15 mouse cellular contexts compared by ENCODE assay signal in the genomic region with DNA sequence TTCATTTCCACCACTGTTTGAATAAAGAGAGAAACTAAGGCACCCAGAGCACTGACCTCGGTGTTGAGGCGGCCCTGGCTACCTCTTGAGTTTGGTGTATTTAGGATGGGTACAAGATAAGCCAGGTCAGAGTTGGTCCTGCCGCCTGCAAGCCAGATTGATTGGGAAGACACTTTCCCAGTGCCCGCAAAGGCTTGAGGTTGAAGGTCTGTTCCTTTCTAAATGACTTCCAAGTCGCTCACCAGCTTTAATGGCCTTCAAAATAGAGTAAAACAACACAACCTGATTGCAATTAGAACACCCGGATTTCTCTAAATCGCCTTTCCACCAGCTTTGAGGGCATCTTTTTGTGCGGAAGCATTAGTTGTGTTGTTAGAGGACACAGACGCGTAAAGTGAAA. TPM values are rescaled to one million over a fixed set of nuclear protein-coding genes. Genes with fewer than 3 reads are reported as not detected.
DNase-seq lines count a peak whose midpoint lies in the region; ATAC-seq and TF ChIP-seq lines count a peak whose summit lies in the region.
"Had no signal": no experiment of that assay in that cellular context is flagged by ENCODE, and none has a peak within 500 bp of the region (broad histone marks: within the 10 kb centered on the region; RNA-seq: fewer than 3 reads in every experiment).

No protein-coding gene starts in this region.

- H3K9ac ChIP-seq in liver, adult 2 months (ENCODE audit: low read depth, low read length), result no peak overlapping the region
- H3K9ac ChIP-seq in embryonic facial prominence, embryonic 11.5 days (replicated peaks; ENCODE audit: low read length), result no peak overlapping the region
- peak overlapping the region; percentile 100 for H3K9ac ChIP-seq in heart, embryonic 14.5 days (ENCODE audit: low read length)
- no peak overlapping the region for H3K9ac ChIP-seq in stomach, embryonic 15.5 days
- H3K9ac ChIP-seq: liver, embryonic 15.5 days had no signal

- WGBS in liver, adult 2 months, result 10% methylated on average over 10 of the region's 10 CpGs
- WGBS in embryonic facial prominence, embryonic 11.5 days, result 5% methylated on average over 10 of the region's 10 CpGs
- WGBS in heart, embryonic 14.5 days, result 22% methylated on average over 10 of the region's 10 CpGs
- 42% methylated on average over 10 of the region's 10 CpGs for WGBS in stomach, embryonic 15.5 days

- no peaks in the 10 kb centered on the region for H3K79me2 ChIP-seq in liver, adult 2 months (ENCODE audit: control insufficient read depth, insufficient read depth, low read length)

- no peak overlapping the region for H3K4me3 ChIP-seq in liver, adult 2 months (ENCODE audit: insufficient read depth, low read depth, low read length)
- H3K4me3 ChIP-seq in embryonic facial prominence, embryonic 11.5 days (ENCODE audit: low read depth, low read length), result no peak overlapping the region
- H3K4me3 ChIP-seq in heart, embryonic 14.5 days (ENCODE audit: control insufficient read depth in 1 of 2, insufficient read depth in 1 of 2, low read depth in 1 of 2, low read length in 2 of 2), result peak overlapping the region; percentile 31 to 54; a peak in 3 of 4 replicates
- H3K4me3 ChIP-seq in stomach, embryonic 15.5 days (replicated peaks), result no peak overlapping the region
- H3K4me3 ChIP-seq: left cerebral cortex, adult 2 months; liver, embryonic 15.5 days had no signal

- no peak overlapping the region for H3K4me2 ChIP-seq in embryonic facial prominence, embryonic 11.5 days (ENCODE audit: low read depth, low read length)
- H3K4me2 ChIP-seq in heart, embryonic 14.5 days (ENCODE audit: low read length), result peak overlapping the region; percentile 80
- H3K4me2 ChIP-seq in stomach, embryonic 15.5 days, result 0 out of 2 replicates have a peak overlapping the region, but pooled peaks have one; percentile 3
- H3K4me2 ChIP-seq: liver, embryonic 15.5 days had no signal

- H3K27me3 ChIP-seq in liver, adult 2 months (ENCODE audit: control insufficient read depth, insufficient read depth, low read length), result peaks cover 16% of the 10 kb centered on the region; the same call in 1 of the 2 replicates
- H3K27me3 ChIP-seq in embryonic facial prominence, embryonic 11.5 days (ENCODE audit: control insufficient read depth, insufficient read depth, low read length), result peaks cover 47% of the 10 kb centered on the region
- H3K27me3 ChIP-seq in heart, embryonic 14.5 days (ENCODE audit: control insufficient read depth, insufficient read depth, low read length), result no peaks in the 10 kb centered on the region
- H3K27me3 ChIP-seq in stomach, embryonic 15.5 days (replicated peaks), result peaks cover 25% of the 10 kb centered on the region
- H3K27me3 ChIP-seq: CH12.LX had no signal

- H3K4me1 ChIP-seq in liver, adult 2 months (ENCODE audit: control insufficient read depth, insufficient read depth, low read length), result no peaks in the 10 kb centered on the region
- peaks cover 3% of the 10 kb centered on the region; the same call in 1 of the 2 replicates for H3K4me1 ChIP-seq in embryonic facial prominence, embryonic 11.5 days (ENCODE audit: control insufficient read depth, insufficient read depth, low read length)
- H3K4me1 ChIP-seq in heart, embryonic 14.5 days (ENCODE audit: control insufficient read depth in 2 of 2, insufficient read depth in 2 of 2, low read length in 2 of 2), result peaks cover 9 to 32% of the 10 kb centered on the region in 2 experiments
- no peaks in the 10 kb centered on the region for H3K4me1 ChIP-seq in stomach, embryonic 15.5 days
- H3K4me1 ChIP-seq: liver, embryonic 15.5 days had no signal

- no peak for DNase-seq in liver, adult 2 months (ENCODE audit: extremely low read depth, low read depth, low spot score)
- DNase-seq in liver, result no peak
- peak; percentile 5 for DNase-seq in embryonic facial prominence, embryonic 11.5 days (ENCODE audit: low spot score)
- DNase-seq in gastrocnemius, postnatal 10 days, result no peak
- DNase-seq in layer of hippocampus, postnatal 14 days (ENCODE audit: low spot score in 2 of 2), result no peak
- DNase-seq: adrenal gland, adult 2 months; cerebellum, postnatal 14 days; lung, postnatal 4 days; thymus, postnatal 4 days had no signal

- no peaks in the 10 kb centered on the region for H3K36me3 ChIP-seq in liver, adult 2 months (ENCODE audit: control insufficient read depth, insufficient read depth, low read length)
- no peaks in the 10 kb centered on the region for H3K36me3 ChIP-seq in embryonic facial prominence, embryonic 11.5 days (replicated peaks; ENCODE audit: control insufficient read depth, insufficient read depth, low read depth, low read length)
- peaks cover 17% of the 10 kb centered on the region; the same call in 1 of the 2 replicates for H3K36me3 ChIP-seq in heart, embryonic 14.5 days (ENCODE audit: control insufficient read depth, insufficient read depth, low read length)
- H3K36me3 ChIP-seq in stomach, embryonic 15.5 days, result no peaks in the 10 kb centered on the region
- H3K36me3 ChIP-seq: liver, embryonic 15.5 days had no signal

- H3K9me3 ChIP-seq in embryonic facial prominence, embryonic 11.5 days (replicated peaks; ENCODE audit: control insufficient read depth, low read length), result no peaks in the 10 kb centered on the region
- H3K9me3 ChIP-seq in heart, embryonic 14.5 days (ENCODE audit: control insufficient read depth, low read length), result no peaks in the 10 kb centered on the region
- H3K9me3 ChIP-seq in stomach, embryonic 15.5 days, result no peaks in the 10 kb centered on the region
- H3K9me3 ChIP-seq: liver, embryonic 15.5 days had no signal

- H3K27ac ChIP-seq in liver, adult 2 months (replicated peaks; ENCODE audit: insufficient read depth, low read depth, low read length), result peak overlapping the region; percentile 10
- H3K27ac ChIP-seq in embryonic facial prominence, embryonic 11.5 days (replicated peaks; ENCODE audit: low read depth, low read length), result peak overlapping the region; percentile 41; the same call in 1 of the 2 replicates
- H3K27ac ChIP-seq in heart, embryonic 14.5 days (replicated peaks in 1 of 2; ENCODE audit: control insufficient read depth in 1 of 2, insufficient read depth in 1 of 2, low read depth in 2 of 2, low read length in 2 of 2), result peak overlapping the region; percentile 88 to 91
- no peak overlapping the region for H3K27ac ChIP-seq in stomach, embryonic 15.5 days
- H3K27ac ChIP-seq: left cerebral cortex, adult 2 months; liver, embryonic 15.5 days had no signal

- TF ChIP-seq CTCF in liver, adult 2 months (IDR thresholded peaks at IDR 0.05; ENCODE audit: low read depth, low read length), result no peak

- no peak for ATAC-seq in embryonic facial prominence, embryonic 11.5 days (replicated peaks; ENCODE audit: insufficient number of reproducible peaks, low FRiP score, low TSS enrichment, low read depth)
- ATAC-seq in heart, embryonic 14.5 days (ENCODE audit: insufficient number of reproducible peaks, insufficient read depth, low FRiP score, low read depth), result no peak
- no peak for ATAC-seq in stomach, embryonic 15.5 days (ENCODE audit: insufficient read depth, low FRiP score, low read depth)
- ATAC-seq: inflammation-experienced regulatory T-cells, adult 6 months had no signal

- no peak for TF ChIP-seq POLR2A in liver, adult 2 months (IDR thresholded peaks at IDR 0.05; ENCODE audit: extremely low read depth, insufficient read depth, low read length)

RNA-seq across cellular contexts. Expression of a gene that starts 7.2 kb away (rescaled TPM):
- total RNA-seq in liver, adult 2 months (2014; rRNA removed), result 1.9 and 2.0 TPM in 2 replicates
- 3.9 and 4.1 TPM in 2 replicates for polyA plus RNA-seq in liver, adult 2 months (2012; rRNA removed)
- 8.3 and 8.7 TPM in 2 replicates for polyA plus RNA-seq in embryonic facial prominence, embryonic 11.5 days (2014; fragmentation: Nextera tagmentation; extraction: Ambion mirVana)
- 16.3 and 17.4 TPM in 2 replicates for polyA plus RNA-seq in heart, embryonic 14.5 days (2014; fragmentation: Nextera tagmentation; extraction: Ambion mirVana)
- polyA plus RNA-seq in stomach, embryonic 15.5 days (2015; fragmentation: Nextera tagmentation; extraction: Ambion mirVana), result 9.4 and 9.8 TPM in 2 replicates
- under 1 TPM; 0.36 to 0.52 TPM for total RNA-seq in gastrocnemius, postnatal 10 days (2021)
- not detected for total RNA-seq in layer of hippocampus, postnatal 14 days (2021)
- total RNA-seq: CH12.LX; left cerebral cortex, adult 2 months had no signal
- polyA plus RNA-seq: inflammation-experienced regulatory T-cells, adult 6 months had no signal

Comparison
In these comparisons a context has a peak if more than half of its experiments do, and no peak if none do; other contexts are left out.
1. H3K4me3 ChIP-seq: peak in heart, embryonic 14.5 days (2 of 2); none in liver, adult 2 months (single experiment), embryonic facial prominence, embryonic 11.5 days (single experiment) and stomach, embryonic 15.5 days (single experiment).